Mouse (Mus musculus): Measurements from ENCODE around the gene Nup107. TPM values are rescaled to one million over a fixed set of nuclear protein-coding genes. Genes with fewer than 3 reads are reported as not detected.
"Not testable (repeated sequence)": the region's sequence is repeated elsewhere in the genome, so short reads cannot be mapped to it uniquely, and the experiment has no call there.

Gene Nup107
- total and polyA plus RNA-seq, 3 experiments: 47.7 to 97.0 (median 82.0) TPM

GRCm38 (mm10) chr10:117704964-117705335 is 87.6 kb downstream of the Nup107 start:
- no peak overlapping the region for H3K27ac ChIP-seq (ENCODE audit: insufficient read depth, low read depth)
- in situ Hi-C loops (cut with MboI; ENCODE audit: low pct_ligation_motif_present, low pct_unique_long_range_greater_than_20kb, low sequenced_read_pairs) (no loop called here), dilution Hi-C loops (cut with MboI; ENCODE audit: extremely low pct_ligation_motif_present, extremely low pct_unique_long_range_greater_than_20kb, low sequenced_read_pairs) (no loop called here)
- peak overlapping the region in 1 of 3 experiments; percentile 33 for H3K4me3 ChIP-seq (replicated peaks in 1 of 3; ENCODE audit: low read depth in 2 of 3, low read length in 2 of 3, poor library complexity in 1 of 3)
- no peak overlapping the region; the same call in 1 of the 2 replicates for H3K4me2 ChIP-seq (ENCODE audit: insufficient read depth, low read depth, poor library complexity, severe bottlenecking)
- H3K36me3 ChIP-seq (replicated peaks in 1 of 2; ENCODE audit: control insufficient read depth in 1 of 2, insufficient read depth in 1 of 2, low read length in 1 of 2): peaks cover 59 to 77% of the 10 kb centered on the region in 2 experiments
- H3K27me3 ChIP-seq (replicated peaks): no peaks in the 10 kb centered on the region
- H3K79me2 ChIP-seq (replicated peaks; ENCODE audit: control insufficient read depth, extremely low read depth, insufficient read depth, poor library complexity, severe bottlenecking): peaks cover 88% of the 10 kb centered on the region
- H3K9ac ChIP-seq (ENCODE audit: insufficient read depth, low read depth): no peak overlapping the region
- no peak for TF ChIP-seq USF2 (conservative IDR thresholded peaks at IDR 0.05; ENCODE audit: low read depth, low read length)
- no peak for TF ChIP-seq HCFC1 (IDR thresholded peaks at IDR 0.05; ENCODE audit: low read depth, low read length)
- TF ChIP-seq EP300 (IDR thresholded peaks at IDR 0.05; ENCODE audit: low read length): no peak
- no peak for TF ChIP-seq MEF2A (IDR thresholded peaks at IDR 0.05; ENCODE audit: borderline replicate concordance, low read depth, low read length)
- TF ChIP-seq TCF12 (IDR thresholded peaks at IDR 0.05; ENCODE audit: low read depth, low read length): no peak
- TF ChIP-seq NELFE (IDR thresholded peaks at IDR 0.05; ENCODE audit: low read depth, low read length): no peak
- no peak for TF ChIP-seq RCOR1 (conservative IDR thresholded peaks at IDR 0.05; ENCODE audit: low read depth, low read length)
- TF ChIP-seq UBTF (IDR thresholded peaks at IDR 0.05; ENCODE audit: low read depth, low read length): no peak
- no peak for TF ChIP-seq BHLHE40 (IDR thresholded peaks at IDR 0.05; ENCODE audit: low read depth, low read length)
- TF ChIP-seq ETS1 (conservative IDR thresholded peaks at IDR 0.05; ENCODE audit: low read depth, low read length): no peak
- no peak for TF ChIP-seq MYC (IDR thresholded peaks at IDR 0.05; ENCODE audit: low read depth, low read length)
- TF ChIP-seq MAZ (IDR thresholded peaks at IDR 0.05; ENCODE audit: low read depth, low read length): no peak
- no peak for TF ChIP-seq SMC3 (IDR thresholded peaks at IDR 0.05; ENCODE audit: low read depth, low read length)
- peaks cover 7 to 18% of the 10 kb centered on the region in 2 experiments for H3K4me1 ChIP-seq (ENCODE audit: control insufficient read depth in 1 of 2, insufficient read depth in 2 of 2)
- H3K9me3 ChIP-seq (replicated peaks; ENCODE audit: low read length): no peaks in the 10 kb centered on the region
- no peak for DNase-seq (ENCODE audit: extremely low read depth)

- in situ Hi-C loops (cut with MboI; ENCODE audit: low pct_ligation_motif_present, low pct_unique_long_range_greater_than_20kb, low sequenced_read_pairs); H3K9me3 ChIP-seq (replicated peaks; ENCODE audit: low read length); H3K4me3 ChIP-seq (replicated peaks in 1 of 3; ENCODE audit: low read depth in 2 of 3, low read length in 2 of 3, poor library complexity in 1 of 3); H3K27me3 ChIP-seq (replicated peaks); H3K9ac ChIP-seq (ENCODE audit: insufficient read depth, low read depth); H3K27ac ChIP-seq (ENCODE audit: insufficient read depth, low read depth); H3K4me2 ChIP-seq (ENCODE audit: insufficient read depth, low read depth, poor library complexity, severe bottlenecking); DNase-seq (ENCODE audit: extremely low read depth); dilution Hi-C loops (cut with MboI; ENCODE audit: extremely low pct_ligation_motif_present, extremely low pct_unique_long_range_greater_than_20kb, low sequenced_read_pairs): not testable (repeated sequence)
- TF ChIP-seq ZMIZ1 (IDR thresholded peaks at IDR 0.05; ENCODE audit: low read depth, low read length): 0 out of 2 replicates have a peak, but pooled peaks have one; percentile 17
- H3K79me2 ChIP-seq (replicated peaks; ENCODE audit: control insufficient read depth, extremely low read depth, insufficient read depth, poor library complexity, severe bottlenecking): peaks cover 88% of the 10 kb centered on the region
- peaks cover 7 to 18% of the 10 kb centered on the region in 2 experiments for H3K4me1 ChIP-seq (ENCODE audit: control insufficient read depth in 1 of 2, insufficient read depth in 2 of 2)
- peaks cover 64 to 82% of the 10 kb centered on the region in 2 experiments for H3K36me3 ChIP-seq (replicated peaks in 1 of 2; ENCODE audit: control insufficient read depth in 1 of 2, insufficient read depth in 1 of 2, low read length in 1 of 2)
Measured at GRCm38 (mm10) chr10:117704314-117704963, 88.1 kb downstream of the Nup107 start.

Measured in CH12.LX (cell line).